Mouse (Mus musculus): ENCODE measurements around the gene Scgb2b11. TPM values are rescaled to one million over a fixed set of nuclear protein-coding genes. Genes with fewer than 3 reads are reported as not detected.
"Not testable (repeated sequence)": the region's sequence is repeated elsewhere in the genome, so short reads cannot be mapped to it uniquely, and the experiment has no call there.

Scgb2b11 gene
- total RNA-seq (2012; rRNA removed) (not detected in 2 replicates), total RNA-seq (2014; rRNA removed) (not detected in 2 replicates), polyA plus RNA-seq (2012; ENCODE audit: insufficient read length, low read depth) (not detected in 2 replicates)

DNA sequence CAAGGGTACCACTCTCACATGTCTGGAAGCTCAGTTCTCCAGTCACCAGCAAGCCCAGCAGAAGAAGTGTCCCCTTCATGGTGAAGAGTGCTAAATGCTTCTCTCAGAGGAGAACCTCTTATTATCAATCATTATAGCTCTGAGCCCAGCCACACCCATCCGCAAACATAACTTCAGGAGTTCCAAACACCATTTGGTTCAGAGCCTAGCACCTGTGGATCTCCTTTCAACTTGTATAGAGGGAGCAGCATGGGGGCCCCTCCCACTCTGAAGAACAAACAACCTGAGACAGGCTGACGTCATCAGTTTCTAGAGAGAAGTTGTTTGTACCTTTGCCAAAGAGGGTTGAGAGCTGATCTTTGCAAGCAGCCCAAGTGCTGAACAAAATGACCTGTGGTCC lies at the start of gene Scgb2b11:
TSS of gene Scgb2b11 (minus strand) at position 101 of the 400 bp plus-strand sequence.
- H3K27ac ChIP-seq (ENCODE audit: insufficient read depth, low read depth); H3K4me1 ChIP-seq (ENCODE audit: control insufficient read depth in 1 of 2, insufficient read depth in 2 of 2); H3K79me2 ChIP-seq (replicated peaks; ENCODE audit: control insufficient read depth, extremely low read depth, insufficient read depth, poor library complexity, severe bottlenecking); dilution Hi-C loops (cut with MboI; ENCODE audit: extremely low pct_ligation_motif_present, extremely low pct_unique_long_range_greater_than_20kb, low sequenced_read_pairs); in situ Hi-C loops (cut with MboI; ENCODE audit: low pct_ligation_motif_present, low pct_unique_long_range_greater_than_20kb, low sequenced_read_pairs); H3K27me3 ChIP-seq (replicated peaks); H3K4me2 ChIP-seq (ENCODE audit: insufficient read depth, low read depth, poor library complexity, severe bottlenecking); H3K9me3 ChIP-seq (replicated peaks; ENCODE audit: low read length); H3K36me3 ChIP-seq (replicated peaks in 1 of 2; ENCODE audit: control insufficient read depth in 1 of 2, insufficient read depth in 1 of 2, low read length in 1 of 2); H3K9ac ChIP-seq (ENCODE audit: insufficient read depth, low read depth); DNase-seq (ENCODE audit: extremely low read depth); H3K4me3 ChIP-seq (replicated peaks in 1 of 3; ENCODE audit: low read depth in 2 of 3, low read length in 2 of 3, poor library complexity in 1 of 3): not testable (repeated sequence)

GRCm38 (mm10) chr7:32222540-32222939 lies 11.6 kb upstream of the Scgb2b11 start, which contains the start of gene Scgb1b11:
Scgb1b11 (plus strand) TSS chr7:32222840.
- in situ Hi-C loops (cut with MboI; ENCODE audit: low pct_ligation_motif_present, low pct_unique_long_range_greater_than_20kb, low sequenced_read_pairs); H3K4me2 ChIP-seq (ENCODE audit: insufficient read depth, low read depth, poor library complexity, severe bottlenecking); H3K9ac ChIP-seq (ENCODE audit: insufficient read depth, low read depth); H3K4me3 ChIP-seq (replicated peaks in 1 of 3; ENCODE audit: low read depth in 2 of 3, low read length in 2 of 3, poor library complexity in 1 of 3); H3K27ac ChIP-seq (ENCODE audit: insufficient read depth, low read depth); DNase-seq (ENCODE audit: extremely low read depth); H3K36me3 ChIP-seq (replicated peaks in 1 of 2; ENCODE audit: control insufficient read depth in 1 of 2, insufficient read depth in 1 of 2, low read length in 1 of 2); H3K27me3 ChIP-seq (replicated peaks); H3K79me2 ChIP-seq (replicated peaks; ENCODE audit: control insufficient read depth, extremely low read depth, insufficient read depth, poor library complexity, severe bottlenecking); H3K9me3 ChIP-seq (replicated peaks; ENCODE audit: low read length); dilution Hi-C loops (cut with MboI; ENCODE audit: extremely low pct_ligation_motif_present, extremely low pct_unique_long_range_greater_than_20kb, low sequenced_read_pairs); H3K4me1 ChIP-seq (ENCODE audit: control insufficient read depth in 1 of 2, insufficient read depth in 2 of 2): not testable (repeated sequence)

Other genes with a start within 250 kb of the Scgb2b11 start
- gene Scgb1b10, start 110.3 kb downstream of the Scgb2b11 start, total RNA-seq (2012; rRNA removed), result not detected in 2 replicates
- gene Scgb1b10, start 110.3 kb downstream of the Scgb2b11 start, total RNA-seq (2014; rRNA removed), result not detected in 2 replicates
- gene Scgb1b10, start 110.3 kb downstream of the Scgb2b11 start, polyA plus RNA-seq (2012; ENCODE audit: insufficient read length, low read depth), result not detected in 2 replicates
- gene Scgb1b11, start 11.7 kb upstream of the Scgb2b11 start, total RNA-seq (2012; rRNA removed), result not detected in 2 replicates
- not detected in 2 replicates for gene Scgb1b11, start 11.7 kb upstream of the Scgb2b11 start, total RNA-seq (2014; rRNA removed)
- not detected in 2 replicates for gene Scgb1b11, start 11.7 kb upstream of the Scgb2b11 start, polyA plus RNA-seq (2012; ENCODE audit: insufficient read length, low read depth)
- not detected in 2 replicates for gene Scgb2b12, start 116.1 kb upstream of the Scgb2b11 start, total RNA-seq (2012; rRNA removed)
- gene Scgb2b12, start 116.1 kb upstream of the Scgb2b11 start, total RNA-seq (2014; rRNA removed), result not detected in 2 replicates
- gene Scgb2b12, start 116.1 kb upstream of the Scgb2b11 start, polyA plus RNA-seq (2012; ENCODE audit: insufficient read length, low read depth), result not detected in 2 replicates
- not detected in 2 replicates for gene Scgb1b12, start 123.0 kb upstream of the Scgb2b11 start, total RNA-seq (2012; rRNA removed)
- gene Scgb1b12, start 123.0 kb upstream of the Scgb2b11 start, total RNA-seq (2014; rRNA removed), result not detected in 2 replicates
- not detected in 2 replicates for gene Scgb1b12, start 123.0 kb upstream of the Scgb2b11 start, polyA plus RNA-seq (2012; ENCODE audit: insufficient read length, low read depth)
- not detected in 2 replicates for gene Scgb1b29, start 230.4 kb upstream of the Scgb2b11 start, total RNA-seq (2012; rRNA removed)
- gene Scgb1b29, start 230.4 kb upstream of the Scgb2b11 start, total RNA-seq (2014; rRNA removed), result not detected in 2 replicates
- gene Scgb1b29, start 230.4 kb upstream of the Scgb2b11 start, polyA plus RNA-seq (2012; ENCODE audit: insufficient read length, low read depth), result not detected in 2 replicates